Mouse (Mus musculus): ENCODE data around the gene Rhebl1.

The Rhebl1 gene

DNA sequence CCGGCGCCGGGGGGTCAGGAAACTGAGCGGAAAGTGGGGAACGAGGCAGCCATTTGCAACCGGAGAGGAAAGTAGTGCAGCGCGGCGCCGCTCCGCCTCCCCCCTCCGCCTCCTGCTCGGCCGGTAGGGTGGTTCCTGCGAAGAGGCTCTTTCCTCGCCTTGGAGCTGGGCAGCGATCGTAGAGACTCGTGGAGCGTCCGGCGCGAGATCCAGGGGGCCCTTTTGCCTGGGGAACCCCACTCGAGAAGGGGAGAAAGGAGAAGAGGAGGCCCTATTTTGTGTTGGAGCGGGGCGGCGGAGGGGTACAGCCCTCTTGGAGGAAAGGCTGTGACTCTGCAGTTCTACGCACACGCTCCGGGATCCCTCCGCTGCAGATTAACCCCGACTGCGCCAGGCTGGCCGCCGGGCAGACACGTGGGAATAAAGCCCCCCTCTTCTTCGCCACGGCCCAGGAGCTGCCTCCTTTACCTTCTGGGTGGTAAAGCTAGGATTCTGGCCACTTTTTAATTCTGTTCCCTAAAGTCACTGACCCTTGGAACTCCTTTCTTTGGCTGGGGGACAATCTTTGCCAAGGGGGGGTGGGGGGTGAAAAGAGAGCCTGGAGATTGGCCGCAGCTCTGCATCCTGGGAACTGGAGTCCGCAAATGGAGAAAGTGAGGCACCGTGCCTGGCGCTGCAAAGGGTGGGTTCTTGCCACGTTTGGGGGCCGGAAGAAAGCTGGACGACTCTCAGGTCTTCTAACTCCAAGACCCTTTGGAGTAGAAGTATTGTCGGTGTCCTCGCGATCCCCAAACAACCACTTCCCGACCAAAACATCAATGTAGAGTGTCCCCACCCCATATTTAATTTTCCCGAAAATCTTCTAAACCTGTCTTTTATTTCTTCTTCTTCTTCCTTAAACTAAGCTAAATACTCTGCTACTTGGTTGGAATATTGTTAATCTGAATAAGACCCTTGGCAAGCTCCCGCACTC lies 22.1 kb downstream of the Rhebl1 start:
- DNase-seq (ENCODE audit: low read depth, low spot score), result peak; percentile 95

DNA sequence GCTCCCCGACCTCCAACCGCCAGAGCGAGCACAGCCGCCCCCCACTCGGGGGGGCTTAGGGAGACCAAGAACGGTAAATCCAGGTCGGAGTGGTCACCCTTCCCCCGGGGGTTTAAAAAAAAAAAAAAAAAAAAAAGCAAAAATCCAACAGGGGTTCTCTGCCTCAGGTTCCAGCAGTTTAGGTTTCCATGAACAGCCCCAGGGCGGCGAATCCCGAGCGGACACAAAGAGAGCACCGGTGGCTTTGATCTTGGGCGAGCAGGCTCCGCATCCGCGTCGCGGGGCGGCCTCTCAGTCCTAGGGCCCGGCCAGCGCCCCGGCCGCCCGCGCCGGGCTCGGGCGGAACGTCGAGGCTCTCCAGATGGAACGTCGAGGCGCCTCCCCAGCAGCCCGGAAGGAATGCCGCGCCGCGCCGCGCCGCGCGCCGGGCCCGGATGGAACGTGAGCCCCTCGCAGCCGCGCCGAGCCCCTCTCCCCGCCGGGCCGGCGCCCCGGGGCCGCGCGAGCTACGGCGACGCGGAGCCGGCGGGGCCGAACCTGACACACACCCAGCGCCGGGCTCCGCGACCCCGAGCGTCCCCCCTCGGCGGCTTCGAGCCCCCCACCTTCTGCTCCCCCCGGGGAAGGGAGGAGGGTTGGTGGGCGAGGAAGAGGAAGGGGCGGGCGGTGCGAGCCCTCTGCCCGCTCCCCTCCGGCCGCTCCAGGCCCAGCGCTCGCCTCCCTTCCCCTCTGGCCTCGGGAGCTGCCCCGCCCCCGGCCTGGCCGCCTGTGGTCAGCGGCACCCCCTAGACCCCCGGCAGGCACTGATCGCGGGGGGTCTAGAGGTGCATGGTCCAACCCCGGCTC lies 23.0 kb downstream of the Rhebl1 start, which contains the start of gene Kmt2d:
Gene Kmt2d (minus strand): TSS at position 135 of the 846 bp plus-strand sequence.
- no peak for DNase-seq (ENCODE audit: low read depth, low spot score)

DNA sequence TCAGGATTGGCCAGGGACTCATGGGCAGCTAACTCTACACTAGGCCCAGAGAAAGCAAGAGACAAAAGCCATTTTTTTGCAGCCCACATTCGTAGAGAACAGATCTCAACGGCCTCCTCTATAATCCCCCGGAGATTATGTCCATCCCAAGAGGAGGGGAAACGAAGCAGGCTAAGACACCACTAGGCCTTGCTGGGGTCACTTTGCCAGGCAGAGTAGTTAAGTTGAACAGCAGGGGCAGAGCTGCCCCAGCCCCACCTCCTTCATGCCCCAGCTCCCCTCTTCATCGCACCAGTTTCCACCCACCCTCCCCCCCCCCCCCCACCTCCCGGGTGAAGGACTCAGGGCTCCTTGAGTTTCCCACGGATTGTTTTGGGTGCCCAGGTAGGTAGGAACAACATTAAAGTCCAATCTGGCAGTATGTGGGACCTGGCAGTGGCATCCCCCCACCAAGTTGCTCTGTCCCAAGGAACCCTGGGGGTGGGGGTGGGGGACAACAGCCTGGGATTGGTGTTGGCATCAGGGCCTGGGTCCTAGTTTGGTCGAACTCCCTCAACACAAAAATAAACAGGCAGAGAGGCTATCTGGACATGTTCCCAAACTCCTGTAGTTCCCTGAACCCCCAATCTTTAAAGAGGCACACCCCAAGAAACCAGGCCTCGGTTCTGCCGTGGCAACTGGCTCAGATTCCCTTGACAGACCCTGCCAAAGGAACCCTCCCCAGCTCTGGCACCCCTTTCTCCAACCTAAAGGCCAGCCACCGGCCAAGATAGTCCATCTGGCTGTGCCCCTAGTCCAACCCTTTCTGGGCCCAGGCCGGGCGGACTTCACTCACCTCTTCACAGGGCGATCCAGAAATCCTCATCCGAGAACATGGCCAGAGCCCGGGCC lies 23.9 kb downstream of the Rhebl1 start:
- no peak for DNase-seq (ENCODE audit: low read depth, low spot score)

DNA sequence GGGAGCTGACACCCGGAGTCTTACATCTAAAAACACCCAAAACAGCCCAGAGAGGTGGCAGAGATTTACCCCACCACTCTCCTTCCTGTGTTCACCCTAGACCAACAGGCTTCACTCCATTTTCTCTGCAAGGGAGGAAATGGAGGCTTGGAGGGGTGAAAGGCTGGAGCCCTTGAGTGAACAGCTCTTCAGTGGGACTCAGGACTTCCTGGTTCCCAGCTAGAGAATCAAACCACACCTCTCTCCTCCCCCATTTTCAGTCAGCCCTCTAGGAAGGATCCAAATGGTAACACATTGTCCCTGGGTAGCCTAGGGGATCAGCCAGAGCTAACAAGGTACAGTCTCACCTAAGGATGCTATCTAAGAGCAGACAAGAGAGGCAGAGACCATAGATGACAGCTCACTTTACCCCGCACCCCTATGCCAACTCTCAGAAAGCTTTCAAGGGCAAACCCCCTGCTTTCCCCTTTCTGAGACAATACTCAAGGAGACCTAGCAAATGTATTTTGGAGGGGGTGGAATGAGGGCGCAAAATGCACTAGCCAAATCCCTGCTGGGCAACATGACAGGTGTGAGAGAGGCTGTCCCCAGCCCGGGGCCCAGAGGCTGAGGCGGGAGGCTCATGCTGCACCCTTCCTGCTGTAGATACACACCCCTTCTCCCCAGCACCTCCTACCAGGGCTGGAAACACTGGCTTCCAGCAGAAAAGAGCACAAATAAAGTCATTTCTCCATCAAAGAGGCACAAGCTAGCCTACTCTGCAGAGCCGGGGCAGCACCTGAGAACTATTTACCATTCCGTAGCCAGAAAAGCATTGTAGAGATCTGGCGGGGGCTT lies 24.8 kb downstream of the Rhebl1 start:
- no peak for DNase-seq (ENCODE audit: low read depth, low spot score)

DNA sequence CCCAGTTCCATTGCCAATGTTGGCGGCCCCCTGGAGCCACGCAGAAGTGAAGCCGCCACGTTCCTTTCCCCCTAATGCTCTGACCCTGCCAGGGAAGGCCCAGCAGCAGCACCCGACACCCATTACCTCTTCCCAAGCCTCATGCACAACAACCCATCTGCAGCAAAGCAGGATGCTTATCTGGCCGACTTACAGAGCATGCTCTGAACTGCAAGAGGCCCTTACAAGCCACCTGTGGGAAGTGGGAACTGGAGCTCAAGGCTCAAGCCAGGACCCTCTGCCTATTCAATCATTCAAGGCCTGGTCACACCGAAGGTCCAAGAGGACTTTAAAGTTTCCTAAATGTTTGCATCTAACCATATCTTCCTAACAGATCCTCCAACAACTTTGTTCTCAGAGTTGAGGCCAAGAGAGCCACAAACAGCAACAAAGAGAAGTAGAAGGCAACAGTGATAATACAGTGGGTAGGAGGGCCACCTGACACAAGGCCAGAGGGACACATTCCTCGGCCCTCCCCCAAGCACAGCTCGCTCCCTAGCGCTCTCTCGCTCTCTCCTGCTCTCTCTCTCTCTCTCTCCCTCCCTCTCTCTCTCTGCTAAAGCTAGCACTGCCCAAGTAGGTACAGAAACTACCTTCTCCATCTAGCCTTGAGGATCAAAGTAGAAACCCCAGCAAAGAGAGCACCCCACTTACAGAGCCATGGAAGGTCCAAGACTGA lies 25.8 kb downstream of the Rhebl1 start:
- DNase-seq (ENCODE audit: low read depth, low spot score), result no peak

DNA sequence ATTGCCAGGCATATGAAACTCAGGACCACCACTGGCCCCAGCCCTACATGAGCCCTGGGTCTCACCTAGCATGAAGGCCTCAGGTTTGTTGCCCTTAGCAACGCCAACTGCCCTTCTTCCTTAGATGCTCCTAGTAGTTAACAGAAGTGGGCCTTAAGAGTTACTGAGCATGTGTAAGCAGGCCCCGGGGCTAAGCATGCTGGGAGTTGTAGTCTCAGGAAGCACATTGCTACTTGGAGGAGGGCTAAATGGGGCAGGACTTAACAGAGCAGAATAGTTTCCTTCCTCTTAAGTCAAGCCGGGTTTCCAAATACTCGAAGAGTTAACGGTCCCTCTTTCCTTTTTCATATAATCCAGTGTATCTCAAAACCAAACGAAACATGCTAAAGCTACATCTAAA lies 27.0 kb downstream of the Rhebl1 start:
- DNase-seq (ENCODE audit: low read depth, low spot score), result no peak

DNA sequence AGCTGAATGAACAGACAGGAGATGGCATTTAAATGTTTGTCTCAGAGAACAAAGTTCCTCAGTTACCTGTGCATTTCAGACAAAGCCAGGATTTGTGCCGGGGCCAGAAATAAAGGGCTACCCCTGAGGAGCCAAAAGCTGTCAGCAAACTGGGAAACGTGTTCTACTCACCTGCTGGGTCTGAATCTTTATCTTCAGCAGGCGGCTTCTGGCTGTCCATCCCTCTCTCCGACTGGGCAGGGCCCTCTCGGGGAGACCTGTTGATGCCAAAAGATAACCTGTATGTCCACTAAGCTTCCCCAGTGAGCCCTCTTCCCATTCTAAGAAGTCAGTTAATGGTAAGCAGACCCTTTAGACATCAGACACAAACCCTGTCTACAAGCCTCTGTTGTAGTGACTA lies 27.8 kb downstream of the Rhebl1 start:
- DNase-seq (ENCODE audit: low read depth, low spot score), result no peak

DNA sequence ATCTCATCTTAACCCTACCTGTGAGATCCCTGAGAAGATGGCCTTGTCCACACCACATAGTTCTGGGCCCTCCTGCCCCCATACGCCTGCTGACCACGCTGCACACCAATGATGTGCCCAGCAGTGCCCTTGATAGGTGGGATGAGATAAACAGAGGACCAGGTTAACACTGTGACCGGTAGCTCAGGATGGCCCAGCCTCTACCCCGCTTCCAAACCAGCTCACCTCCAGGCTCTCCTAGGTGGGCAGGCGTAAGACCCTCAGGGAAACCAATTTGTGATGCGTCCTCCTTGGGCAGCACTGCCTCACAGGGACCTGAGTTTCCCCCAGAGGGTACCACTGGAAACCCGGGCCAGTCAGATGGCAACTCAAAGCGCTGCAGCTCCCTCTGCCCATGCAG lies 28.6 kb downstream of the Rhebl1 start:
- no peak for DNase-seq (ENCODE audit: low read depth, low spot score)

DNA sequence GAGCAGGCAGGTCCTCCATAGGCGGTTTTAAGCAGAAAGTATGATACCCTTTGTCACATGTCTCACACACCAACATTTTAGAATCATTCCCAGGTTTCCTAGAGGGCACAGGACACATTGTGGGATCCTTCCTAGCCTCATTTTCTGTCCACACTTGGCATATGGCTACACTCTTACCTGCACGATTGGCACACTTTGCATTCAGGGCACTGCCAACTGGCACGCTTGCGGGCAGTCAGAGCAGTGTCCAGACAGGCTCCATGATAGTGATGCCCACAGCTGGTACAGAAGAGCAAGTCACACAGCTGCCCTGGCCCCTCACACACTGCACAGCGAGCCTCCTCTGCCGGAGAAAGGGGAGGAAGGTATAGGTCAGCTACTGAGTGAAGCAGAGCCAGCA lies 29.4 kb downstream of the Rhebl1 start:
- no peak for DNase-seq (ENCODE audit: low read depth, low spot score)

DNA sequence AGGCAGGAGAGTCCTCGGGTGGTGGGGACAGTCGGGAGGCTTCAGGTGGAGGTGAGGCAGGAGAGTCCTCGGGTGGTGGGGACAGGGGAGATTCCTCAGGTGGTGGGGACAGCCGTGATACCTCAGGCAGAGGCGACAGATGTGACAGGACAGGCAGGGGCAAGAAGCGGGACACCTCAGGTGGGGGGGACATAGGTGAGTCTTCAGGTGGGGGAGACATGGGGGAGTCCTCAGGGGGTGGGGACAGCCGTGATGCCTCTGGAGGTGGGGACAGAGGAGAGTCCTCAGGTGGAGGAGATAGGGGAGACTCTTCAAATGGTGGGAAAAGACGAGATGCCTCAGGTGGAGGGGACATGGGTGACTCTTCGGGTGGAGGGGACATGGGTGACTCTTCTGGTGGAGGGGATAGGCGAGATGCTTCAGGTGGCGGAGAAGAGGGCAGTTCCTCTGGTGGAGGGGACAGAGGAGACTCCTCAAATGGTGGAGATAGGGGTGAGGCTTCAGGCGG lies 30.8 kb downstream of the Rhebl1 start:
- no peak for DNase-seq (ENCODE audit: low read depth, low spot score)

DNA sequence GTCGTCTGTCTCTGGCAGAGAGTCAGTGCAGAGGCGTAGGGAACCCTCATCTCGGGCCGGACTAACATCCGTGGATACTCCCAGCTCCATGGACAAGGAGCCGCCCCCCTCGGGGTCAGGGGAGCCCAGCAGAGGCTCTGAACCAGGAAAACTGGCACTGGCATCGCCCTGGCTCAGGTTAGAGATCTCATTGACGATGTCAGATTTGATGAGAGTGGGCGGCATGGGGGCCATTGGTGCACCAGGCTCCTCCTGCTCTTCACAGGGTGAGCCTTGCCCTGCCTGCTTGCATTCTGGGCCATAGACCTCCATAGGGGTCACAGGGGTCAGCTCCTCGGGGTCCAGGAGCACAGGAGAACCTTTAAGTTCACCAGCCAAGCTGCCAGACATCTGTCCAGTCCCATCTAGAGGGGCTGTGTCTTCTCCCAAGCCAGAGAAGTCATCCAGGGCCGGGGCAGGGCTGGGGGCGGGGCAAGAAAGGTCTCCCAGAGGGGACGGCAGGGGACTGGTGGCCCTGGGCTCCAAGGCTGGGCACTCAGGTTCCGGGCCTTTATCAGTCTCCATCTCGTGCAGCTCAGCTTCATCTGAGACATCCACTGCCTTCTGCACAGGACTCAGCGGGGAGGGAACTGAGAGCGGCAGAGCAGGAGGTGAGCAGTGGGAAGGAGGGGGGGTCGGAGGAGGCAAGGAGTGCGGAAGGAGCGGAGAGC lies 32.5 kb downstream of the Rhebl1 start:
- DNase-seq (ENCODE audit: low read depth, low spot score), result no peak

DNA sequence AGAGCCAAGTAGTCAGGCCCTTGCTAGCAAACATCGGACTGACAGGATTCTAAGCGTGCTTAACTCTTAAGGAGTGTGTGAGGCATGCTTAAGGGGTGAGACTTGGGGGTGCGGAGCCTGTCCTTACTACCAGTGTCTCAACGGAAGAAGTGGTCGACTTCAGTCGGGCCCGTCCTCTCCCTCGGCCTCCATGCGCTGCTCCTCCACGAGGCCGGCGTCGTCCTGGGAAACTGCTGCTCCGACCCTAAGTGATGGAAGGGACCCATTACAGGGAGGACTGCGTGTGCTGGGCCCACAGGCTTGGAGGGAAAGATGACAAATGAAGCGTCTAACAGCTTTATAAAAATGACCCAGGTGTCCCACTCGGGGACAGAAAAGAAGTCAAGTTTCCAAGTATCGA lies 33.4 kb downstream of the Rhebl1 start:
- DNase-seq (ENCODE audit: low read depth, low spot score), result no peak

DNA sequence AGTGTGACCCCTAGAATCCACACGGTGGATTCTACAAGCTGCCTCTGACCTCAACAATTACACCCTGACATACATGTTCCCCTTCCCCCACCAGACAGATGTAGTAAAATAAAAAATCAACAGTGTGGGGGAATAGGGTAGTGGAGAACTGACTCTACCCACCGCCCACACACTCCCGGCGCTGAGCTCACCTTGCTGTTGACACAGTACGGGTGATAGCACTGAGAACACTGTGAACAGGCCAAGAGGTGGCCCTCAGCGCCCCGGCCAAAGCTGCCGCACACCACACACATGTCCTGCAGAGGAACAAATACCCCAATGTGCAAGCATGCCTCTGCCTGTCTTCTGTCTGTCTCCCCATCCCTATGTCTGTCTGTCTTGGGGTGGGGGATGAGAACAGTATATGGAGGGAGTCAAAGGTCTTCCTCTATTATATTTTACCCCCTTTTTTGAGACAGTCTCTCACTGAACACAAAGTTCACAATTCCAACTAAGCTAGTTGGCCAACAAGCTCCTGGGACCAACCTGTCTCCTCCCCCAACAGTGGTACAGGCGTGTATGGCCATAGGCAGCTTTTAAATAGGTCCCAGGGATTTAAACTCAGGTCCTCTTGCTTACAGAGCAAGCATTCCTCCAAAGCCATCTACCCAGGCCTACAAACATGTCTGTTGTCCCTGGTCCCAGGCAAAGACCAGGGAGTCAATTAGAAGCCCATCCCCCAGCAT lies 34.9 kb downstream of the Rhebl1 start:
- no peak for DNase-seq (ENCODE audit: low read depth, low spot score)

DNA sequence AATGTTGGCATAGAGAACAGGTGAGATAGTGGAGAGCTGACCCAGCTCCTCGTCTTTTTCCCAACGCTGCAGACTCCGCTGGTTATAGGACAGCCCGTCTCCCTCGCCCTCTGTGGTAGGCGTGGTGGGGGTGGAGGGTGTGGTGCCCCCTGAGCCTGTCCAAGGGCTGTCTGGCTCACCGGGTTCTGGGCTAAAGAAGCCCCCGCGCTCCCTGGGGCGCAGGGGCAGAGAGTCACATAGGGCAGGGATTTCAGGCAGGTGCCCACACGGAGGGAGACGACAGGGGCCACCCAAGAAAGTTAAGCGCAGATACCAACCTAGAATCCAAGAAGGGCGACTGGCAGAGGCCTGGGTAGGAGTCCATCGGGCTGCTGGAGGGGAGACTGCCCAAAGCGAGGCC lies 40.1 kb downstream of the Rhebl1 start:
- no peak for DNase-seq (ENCODE audit: low read depth, low spot score)

DNA sequence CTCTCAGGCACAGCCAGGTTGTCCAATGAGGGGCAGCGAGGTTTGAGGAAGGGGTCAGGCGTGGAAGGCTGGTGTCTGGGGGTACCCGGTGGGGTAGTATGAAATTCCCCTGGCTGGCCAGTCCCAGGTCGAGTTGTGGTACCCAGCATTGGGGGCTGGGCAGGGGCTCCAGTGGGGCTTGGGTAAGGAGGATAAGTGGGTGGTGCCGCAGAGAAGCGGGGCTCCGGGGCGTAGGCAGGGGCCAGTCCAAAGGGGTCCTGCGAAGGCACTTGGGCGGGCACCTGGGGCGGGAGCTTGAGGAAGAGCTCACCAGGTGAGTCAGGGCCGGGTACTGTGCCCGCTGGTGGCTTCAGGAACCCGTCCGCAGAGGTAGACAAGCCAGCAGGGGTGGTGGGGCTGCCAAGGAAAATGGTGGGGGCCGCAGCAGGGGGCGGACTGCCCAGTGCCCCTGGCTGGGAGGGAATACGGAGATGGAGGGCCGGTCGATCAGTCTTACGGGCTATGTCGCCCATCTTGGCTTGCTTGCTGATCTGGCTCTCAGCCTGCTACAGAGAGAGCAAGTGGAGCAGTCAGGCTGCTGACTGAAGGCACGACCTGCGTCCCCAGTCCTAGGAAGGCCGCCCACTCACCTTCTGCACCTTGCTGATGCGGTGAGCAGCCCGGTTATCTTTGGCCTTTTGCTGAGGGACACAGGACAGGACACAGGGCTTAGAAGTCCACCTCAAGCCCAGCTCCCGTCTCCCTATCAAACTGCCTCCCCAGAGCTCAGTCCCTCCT lies 41.0 kb downstream of the Rhebl1 start:
- DNase-seq (ENCODE audit: low read depth, low spot score), result no peak

DNA sequence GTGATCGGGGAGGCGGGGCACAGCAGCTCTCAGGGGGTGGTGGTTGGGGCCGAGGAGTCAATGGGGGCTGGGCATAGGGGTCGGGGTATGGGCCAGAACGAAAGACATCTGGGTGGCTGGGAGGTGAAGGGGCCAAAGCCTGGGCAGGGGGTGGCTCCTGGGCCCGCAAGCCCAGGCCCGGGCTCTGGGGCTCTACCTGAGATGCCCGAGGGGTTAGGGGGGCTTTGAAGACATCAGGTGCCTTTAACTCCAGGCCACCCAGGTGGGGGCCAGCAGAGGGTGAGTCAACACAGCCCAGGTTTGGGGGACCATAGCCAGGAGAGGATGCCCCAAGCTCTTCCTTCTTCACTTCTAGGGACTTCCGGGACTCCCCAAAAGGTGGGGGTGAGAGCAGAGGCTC lies 41.6 kb downstream of the Rhebl1 start:
- no peak for DNase-seq (ENCODE audit: low read depth, low spot score)

DNA sequence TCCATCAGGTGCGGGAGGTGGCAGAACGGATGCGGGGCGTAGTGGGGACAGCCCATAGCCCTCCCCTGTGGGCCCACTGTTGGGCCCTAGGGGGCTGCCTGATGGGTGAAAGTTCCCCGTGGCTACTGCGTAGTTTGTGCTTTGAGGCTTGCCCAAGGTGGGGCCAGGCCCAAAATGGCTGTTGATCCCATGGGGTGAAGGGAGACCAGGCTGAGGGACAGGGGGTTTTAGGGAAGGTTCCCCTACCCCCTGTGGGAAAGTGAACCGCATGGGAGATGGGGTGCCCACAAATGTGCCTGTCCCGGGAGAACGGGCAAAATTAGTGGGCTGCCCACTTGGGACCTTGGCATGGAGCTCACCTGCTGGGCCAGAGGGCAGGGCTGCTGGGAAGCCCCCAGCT lies 42.3 kb downstream of the Rhebl1 start:
- no peak for DNase-seq (ENCODE audit: low read depth, low spot score)

All from brain, embryonic 18.5 days (tissue).